Mouse (Mus musculus) kidney, adult 2 months (tissue): ENCODE data around the gene Arhgdig.

Experiments
- CTCF ChIP-seq: fragments of 200-500 bp; conservative IDR thresholded peaks from 2 replicates; pipeline ENCODE4 v1.5.1; 2011; ENCODE audit warnings: low read depth, mild to moderate bottlenecking, control low read depth, low read length, moderate library complexity, mixed read lengths; ENCODE audit not compliant: insufficient read depth, insufficient read length
- POLR2A ChIP-seq: fragments of 200-500 bp; IDR thresholded peaks from one replicate; pipeline ENCODE4 v1.6.1; 2011; ENCODE audit warnings: low read depth, low read length, control low read depth

DNA sequence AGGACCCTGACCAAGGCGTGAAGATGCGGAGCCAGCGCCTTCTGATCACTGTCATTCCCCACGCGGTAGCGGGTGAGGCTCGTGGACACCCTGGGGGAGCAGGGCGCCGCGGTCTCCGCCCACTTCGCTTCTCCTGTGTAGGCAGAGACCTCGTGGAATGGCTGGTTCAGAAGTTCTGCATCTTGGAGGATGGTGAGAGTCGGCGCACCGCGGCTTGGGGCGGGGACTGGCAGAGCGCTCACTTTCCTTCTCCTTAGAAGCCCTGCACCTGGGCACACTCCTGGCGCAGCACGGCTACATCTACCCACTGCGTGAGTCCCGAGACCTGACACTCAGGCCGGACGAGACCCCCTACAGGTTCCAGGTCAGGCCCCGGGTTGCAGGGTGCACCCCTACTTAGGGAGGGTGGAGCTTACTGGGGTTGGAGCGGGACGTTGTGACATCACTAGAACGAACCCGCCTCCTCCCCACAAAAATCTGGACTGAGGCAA lies 4.2 kb downstream of the Arhgdig start:
- TF ChIP-seq CTCF: no peak
- TF ChIP-seq POLR2A: no peak
